Mouse (Mus musculus): Measurements from ENCODE around the gene Cask. TPM values are rescaled to one million over a fixed set of nuclear protein-coding genes. Genes with fewer than 3 reads are reported as not detected.

The Cask gene
- total and polyA plus RNA-seq, 3 experiments = 1.8 to 16.2 (median 15.7) TPM

- H3K9ac ChIP-seq (ENCODE audit: low read depth, low read length) = no peak overlapping the region
- no peaks in the 10 kb centered on the region; the same call in 1 of the 2 replicates for H3K4me1 ChIP-seq (ENCODE audit: control insufficient read depth, insufficient read depth, low read length)
- no peak overlapping the region for H3K27ac ChIP-seq
- TF ChIP-seq CTCF (IDR thresholded peaks at IDR 0.05) = no peak
- TF ChIP-seq EP300 (IDR thresholded peaks at IDR 0.05; ENCODE audit: insufficient read depth, low read depth, low read length) = no peak
- TF ChIP-seq POLR2A (IDR thresholded peaks at IDR 0.05; ENCODE audit: insufficient read depth, low read depth, low read length) = no peak
- no peaks in the 10 kb centered on the region for H3K79me2 ChIP-seq (replicated peaks; ENCODE audit: control insufficient read depth, insufficient read depth, low read length)
- intact Hi-C loops (cut with DNase I) = no loop called here
- no peaks in the 10 kb centered on the region for H3K27me3 ChIP-seq (ENCODE audit: control insufficient read depth, insufficient read depth, low read length)
- H3K4me3 ChIP-seq = no peak overlapping the region
- DNase-seq = no peak
- no peaks in the 10 kb centered on the region for H3K36me3 ChIP-seq (ENCODE audit: control insufficient read depth, insufficient read depth, low read length)
These were observed 358.2 kb downstream of the Cask start for GRCm38 (mm10) chrX:13492922-13493321.

DNA sequence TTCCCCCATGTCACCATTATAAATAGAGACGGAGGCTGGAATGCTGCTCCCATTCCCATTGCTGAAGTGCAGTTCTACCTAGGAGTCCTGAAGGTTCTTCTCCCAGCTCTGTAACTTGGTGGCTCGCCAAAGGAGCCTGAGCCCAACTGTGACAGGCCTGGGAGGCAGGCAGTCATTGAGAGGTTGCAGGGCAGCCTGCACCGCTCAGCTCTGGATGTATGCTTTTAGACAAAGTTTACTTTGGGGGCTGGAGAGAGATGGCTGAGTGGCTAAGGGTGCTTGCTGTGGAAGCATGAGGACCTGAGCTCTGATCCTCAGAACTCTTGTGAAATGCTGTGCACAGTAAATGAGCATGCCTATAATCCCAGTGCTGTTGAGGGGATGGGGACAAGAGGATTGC lies 360.2 kb downstream of the Cask start:
- intact Hi-C loops (cut with DNase I) = no loop called here
- H3K27me3 ChIP-seq (ENCODE audit: control insufficient read depth, insufficient read depth, low read length) = no peaks in the 10 kb centered on the region
- no peak overlapping the region for H3K27ac ChIP-seq
- WGBS = 66% methylated on average over 3 of the region's 3 CpGs
- H3K79me2 ChIP-seq (replicated peaks; ENCODE audit: control insufficient read depth, insufficient read depth, low read length) = no peaks in the 10 kb centered on the region
- TF ChIP-seq EP300 (IDR thresholded peaks at IDR 0.05; ENCODE audit: insufficient read depth, low read depth, low read length) (no peak), CTCF (IDR thresholded peaks at IDR 0.05) (no peak), POLR2A (IDR thresholded peaks at IDR 0.05; ENCODE audit: insufficient read depth, low read depth, low read length) (no peak)
- no peak overlapping the region for H3K9ac ChIP-seq (ENCODE audit: low read depth, low read length)
- no peaks in the 10 kb centered on the region; the same call in 1 of the 2 replicates for H3K4me1 ChIP-seq (ENCODE audit: control insufficient read depth, insufficient read depth, low read length)
- H3K4me3 ChIP-seq = no peak overlapping the region
- no peak for DNase-seq
- H3K36me3 ChIP-seq (ENCODE audit: control insufficient read depth, insufficient read depth, low read length) = no peaks in the 10 kb centered on the region

DNA sequence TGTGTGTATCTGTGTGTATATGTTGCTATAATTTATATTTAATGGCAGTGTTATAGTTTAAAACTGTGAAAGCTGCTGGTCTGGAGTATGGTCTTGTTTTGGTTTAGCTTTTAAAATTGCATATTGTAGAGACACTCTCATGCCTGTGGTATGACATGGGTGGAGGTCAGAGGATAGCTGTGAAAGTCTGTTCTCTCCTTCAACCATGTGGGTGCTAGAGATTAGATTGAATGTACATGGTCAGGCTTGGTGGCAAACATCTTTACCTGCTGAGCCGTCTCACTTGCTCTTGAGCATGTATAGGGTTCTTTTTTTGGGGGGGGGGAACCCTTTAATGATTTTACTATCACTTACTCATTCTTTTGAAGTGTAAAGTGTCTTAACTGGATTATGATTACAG lies 361.4 kb downstream of the Cask start:
- Histone ChIP-seq H3K27me3 (ENCODE audit: control insufficient read depth, insufficient read depth, low read length) (no peaks in the 10 kb centered on the region), H3K9ac (ENCODE audit: low read depth, low read length) (no peak overlapping the region), H3K4me1 (ENCODE audit: control insufficient read depth, insufficient read depth, low read length) (no peaks in the 10 kb centered on the region), H3K27ac (no peak overlapping the region), H3K79me2 (replicated peaks; ENCODE audit: control insufficient read depth, insufficient read depth, low read length) (no peaks in the 10 kb centered on the region), H3K36me3 (ENCODE audit: control insufficient read depth, insufficient read depth, low read length) (no peaks in the 10 kb centered on the region), H3K4me3 (no peak overlapping the region)
- DNase-seq = no peak
- WGBS = 75% methylated on average over 1 of the region's 1 CpGs
- intact Hi-C loops (cut with DNase I) = no loop called here
- TF ChIP-seq POLR2A (IDR thresholded peaks at IDR 0.05; ENCODE audit: insufficient read depth, low read depth, low read length) = no peak

DNA sequence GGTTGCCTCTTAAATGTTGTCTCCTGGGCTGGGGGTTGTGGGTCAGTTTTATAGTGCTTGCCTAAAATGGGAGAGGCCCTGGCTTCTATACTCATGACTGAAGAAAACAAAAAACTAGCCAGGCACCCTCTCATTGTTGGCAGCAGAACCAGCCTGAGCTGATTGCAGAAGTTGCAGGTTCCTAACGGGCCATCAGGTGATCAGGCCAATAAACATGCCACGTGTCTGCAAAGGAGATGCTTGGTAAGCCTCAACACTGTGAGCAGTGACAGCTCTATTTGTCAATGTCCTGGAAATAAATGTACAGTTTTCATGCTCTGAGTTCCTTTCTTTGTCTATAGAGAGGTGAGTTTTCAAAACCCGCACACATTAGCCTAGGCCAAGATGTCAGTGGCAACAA lies 362.2 kb downstream of the Cask start:
- H3K79me2 ChIP-seq (replicated peaks; ENCODE audit: control insufficient read depth, insufficient read depth, low read length) = no peaks in the 10 kb centered on the region
- no peak overlapping the region for H3K27ac ChIP-seq
- H3K36me3 ChIP-seq (ENCODE audit: control insufficient read depth, insufficient read depth, low read length) = no peaks in the 10 kb centered on the region
- DNase-seq = no peak
- H3K9ac ChIP-seq (ENCODE audit: low read depth, low read length) = no peak overlapping the region
- TF ChIP-seq CTCF (IDR thresholded peaks at IDR 0.05) = no peak
- TF ChIP-seq EP300 (IDR thresholded peaks at IDR 0.05; ENCODE audit: insufficient read depth, low read depth, low read length) = no peak
- TF ChIP-seq POLR2A (IDR thresholded peaks at IDR 0.05; ENCODE audit: insufficient read depth, low read depth, low read length) = no peak
- no peaks in the 10 kb centered on the region for H3K4me1 ChIP-seq (ENCODE audit: control insufficient read depth, insufficient read depth, low read length)
- 64% methylated on average over 3 of the region's 3 CpGs for WGBS
- H3K27me3 ChIP-seq (ENCODE audit: control insufficient read depth, insufficient read depth, low read length) = no peaks in the 10 kb centered on the region
- no peak overlapping the region for H3K4me3 ChIP-seq
- intact Hi-C loops (cut with DNase I) = no loop called here

- H3K27ac ChIP-seq = no peak overlapping the region
- H3K4me1 ChIP-seq (ENCODE audit: control insufficient read depth, insufficient read depth, low read length) = peaks cover 2% of the 10 kb centered on the region; the same call in 1 of the 2 replicates
- no peaks in the 10 kb centered on the region for H3K36me3 ChIP-seq (ENCODE audit: control insufficient read depth, insufficient read depth, low read length)
- TF ChIP-seq POLR2A (IDR thresholded peaks at IDR 0.05; ENCODE audit: insufficient read depth, low read depth, low read length) (no peak), EP300 (IDR thresholded peaks at IDR 0.05; ENCODE audit: insufficient read depth, low read depth, low read length) (no peak), CTCF (IDR thresholded peaks at IDR 0.05) (no peak)
- DNase-seq = no peak
- no peak overlapping the region for H3K9ac ChIP-seq (ENCODE audit: low read depth, low read length)
- no peaks in the 10 kb centered on the region for H3K27me3 ChIP-seq (ENCODE audit: control insufficient read depth, insufficient read depth, low read length)
- H3K4me3 ChIP-seq = no peak overlapping the region
- intact Hi-C loops (cut with DNase I) = no loop called here
- H3K79me2 ChIP-seq (replicated peaks; ENCODE audit: control insufficient read depth, insufficient read depth, low read length) = no peaks in the 10 kb centered on the region
These were observed 366.7 kb downstream of the Cask start for GRCm38 (mm10) chrX:13484447-13484846.

DNA sequence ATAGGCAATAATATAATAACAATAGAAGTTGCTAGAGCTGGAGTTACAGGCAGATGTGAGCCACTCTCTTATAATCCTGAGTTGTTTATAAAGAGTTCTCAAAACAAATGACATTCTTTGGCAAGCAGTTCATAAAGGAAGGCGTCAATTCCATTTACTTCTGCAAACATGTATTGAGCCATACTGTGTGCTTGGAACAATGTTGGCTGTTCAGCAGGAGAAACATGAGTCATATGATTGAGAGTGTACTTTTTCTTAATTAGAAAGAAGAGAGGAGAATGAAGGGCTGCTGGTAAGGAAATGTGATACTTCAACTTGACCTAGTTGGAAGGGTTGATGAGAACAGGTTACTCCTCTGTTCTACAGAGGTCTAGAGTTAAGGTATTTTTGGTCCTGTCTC lies 368.6 kb downstream of the Cask start:
- Histone ChIP-seq H3K36me3 (ENCODE audit: control insufficient read depth, insufficient read depth, low read length) (no peaks in the 10 kb centered on the region), H3K4me3 (no peak overlapping the region), H3K27me3 (ENCODE audit: control insufficient read depth, insufficient read depth, low read length) (no peaks in the 10 kb centered on the region), H3K4me1 (ENCODE audit: control insufficient read depth, insufficient read depth, low read length) (peaks cover 2% of the 10 kb centered on the region; the same call in 1 of the 2 replicates), H3K79me2 (replicated peaks; ENCODE audit: control insufficient read depth, insufficient read depth, low read length) (no peaks in the 10 kb centered on the region), H3K27ac (peak overlapping the region; percentile 36; the same call in 1 of the 2 replicates), H3K9ac (ENCODE audit: low read depth, low read length) (no peak overlapping the region)
- TF ChIP-seq EP300 (IDR thresholded peaks at IDR 0.05; ENCODE audit: insufficient read depth, low read depth, low read length) (no peak), POLR2A (IDR thresholded peaks at IDR 0.05; ENCODE audit: insufficient read depth, low read depth, low read length) (no peak), CTCF (IDR thresholded peaks at IDR 0.05) (no peak)
- intact Hi-C loops (cut with DNase I) = no loop called here
- WGBS = 49% methylated on average over 1 of the region's 1 CpGs
- no peak for DNase-seq

Data from heart, adult 2 months (tissue).